Mouse (Mus musculus): ENCODE measurements around the gene Chrnb2. TPM values are rescaled to one million over a fixed set of nuclear protein-coding genes. Genes with fewer than 3 reads are reported as not detected.
A peak's percentile ranks its signal among the peaks of the same experiment; 100 is the strongest.
"Not testable (repeated sequence)": the region's sequence is repeated elsewhere in the genome, so short reads cannot be mapped to it uniquely, and the experiment has no call there.

Chrnb2 gene
- 50.3 and 53.7 TPM in 2 replicates for polyA plus RNA-seq (2012; rRNA removed)

GRCm38 (mm10) chr3:89764119-89764724, at the start of gene Chrnb2:
Gene Chrnb2 (minus strand): TSS chr3:89764632.
- no peak for TF ChIP-seq CTCF (IDR thresholded peaks at IDR 0.05; ENCODE audit: borderline replicate concordance, extremely low read depth, insufficient read depth, insufficient read length)
- no peak for TF ChIP-seq POLR2A (IDR thresholded peaks at IDR 0.05; ENCODE audit: borderline replicate concordance, extremely low read depth, insufficient read depth, insufficient read length, poor library complexity, severe bottlenecking)
- DNase-seq (ENCODE audit: low read depth): peak; percentile 78

- no peak for TF ChIP-seq CTCF (IDR thresholded peaks at IDR 0.05; ENCODE audit: borderline replicate concordance, extremely low read depth, insufficient read depth, insufficient read length)
- TF ChIP-seq POLR2A (IDR thresholded peaks at IDR 0.05; ENCODE audit: borderline replicate concordance, extremely low read depth, insufficient read depth, insufficient read length, poor library complexity, severe bottlenecking): no peak
- no peak for DNase-seq (ENCODE audit: low read depth)
Observed at GRCm38 (mm10) chr3:89814051-89814450, 49.6 kb upstream of the Chrnb2 start.

GRCm38 (mm10) chr3:89812166-89812565, 47.7 kb upstream of the Chrnb2 start:
- no peak for TF ChIP-seq POLR2A (IDR thresholded peaks at IDR 0.05; ENCODE audit: borderline replicate concordance, extremely low read depth, insufficient read depth, insufficient read length, poor library complexity, severe bottlenecking)
- no peak for TF ChIP-seq CTCF (IDR thresholded peaks at IDR 0.05; ENCODE audit: borderline replicate concordance, extremely low read depth, insufficient read depth, insufficient read length)
- no peak for DNase-seq (ENCODE audit: low read depth)

GRCm38 (mm10) chr3:89810841-89811240, 46.4 kb upstream of the Chrnb2 start:
- TF ChIP-seq POLR2A (IDR thresholded peaks at IDR 0.05; ENCODE audit: borderline replicate concordance, extremely low read depth, insufficient read depth, insufficient read length, poor library complexity, severe bottlenecking): no peak
- TF ChIP-seq CTCF (IDR thresholded peaks at IDR 0.05; ENCODE audit: borderline replicate concordance, extremely low read depth, insufficient read depth, insufficient read length): no peak
- DNase-seq (ENCODE audit: low read depth): no peak

- no peak for DNase-seq (ENCODE audit: low read depth)
Observed at GRCm38 (mm10) chr3:89808638-89809037, 44.2 kb upstream of the Chrnb2 start.

GRCm38 (mm10) chr3:89807881-89808280, 43.4 kb upstream of the Chrnb2 start:
- DNase-seq (ENCODE audit: low read depth): no peak
- TF ChIP-seq POLR2A (IDR thresholded peaks at IDR 0.05; ENCODE audit: borderline replicate concordance, extremely low read depth, insufficient read depth, insufficient read length, poor library complexity, severe bottlenecking) (no peak), CTCF (IDR thresholded peaks at IDR 0.05; ENCODE audit: borderline replicate concordance, extremely low read depth, insufficient read depth, insufficient read length) (no peak)

More at GRCm38 (mm10) chr3:89808638-89809037, 44.2 kb upstream of the Chrnb2 start:
- TF ChIP-seq POLR2A (IDR thresholded peaks at IDR 0.05; ENCODE audit: borderline replicate concordance, extremely low read depth, insufficient read depth, insufficient read length, poor library complexity, severe bottlenecking) (no peak), CTCF (IDR thresholded peaks at IDR 0.05; ENCODE audit: borderline replicate concordance, extremely low read depth, insufficient read depth, insufficient read length) (no peak)

- no peak for DNase-seq (ENCODE audit: low read depth)
- TF ChIP-seq CTCF (IDR thresholded peaks at IDR 0.05; ENCODE audit: borderline replicate concordance, extremely low read depth, insufficient read depth, insufficient read length): no peak
- no peak for TF ChIP-seq POLR2A (IDR thresholded peaks at IDR 0.05; ENCODE audit: borderline replicate concordance, extremely low read depth, insufficient read depth, insufficient read length, poor library complexity, severe bottlenecking)
Observed at GRCm38 (mm10) chr3:89807171-89807570, 42.7 kb upstream of the Chrnb2 start.

GRCm38 (mm10) chr3:89806751-89807150, 42.3 kb upstream of the Chrnb2 start:
- no peak for TF ChIP-seq POLR2A (IDR thresholded peaks at IDR 0.05; ENCODE audit: borderline replicate concordance, extremely low read depth, insufficient read depth, insufficient read length, poor library complexity, severe bottlenecking)
- TF ChIP-seq CTCF (IDR thresholded peaks at IDR 0.05; ENCODE audit: borderline replicate concordance, extremely low read depth, insufficient read depth, insufficient read length): peak; percentile 24; the same call in 1 of the 2 replicates
- DNase-seq (ENCODE audit: low read depth): no peak

- no peak for TF ChIP-seq CTCF (IDR thresholded peaks at IDR 0.05; ENCODE audit: borderline replicate concordance, extremely low read depth, insufficient read depth, insufficient read length)
- no peak for TF ChIP-seq POLR2A (IDR thresholded peaks at IDR 0.05; ENCODE audit: borderline replicate concordance, extremely low read depth, insufficient read depth, insufficient read length, poor library complexity, severe bottlenecking)
Observed at GRCm38 (mm10) chr3:89805179-89805578, 40.7 kb upstream of the Chrnb2 start.

GRCm38 (mm10) chr3:89802876-89803275, 38.4 kb upstream of the Chrnb2 start:
- DNase-seq (ENCODE audit: low read depth): no peak
- TF ChIP-seq CTCF (IDR thresholded peaks at IDR 0.05; ENCODE audit: borderline replicate concordance, extremely low read depth, insufficient read depth, insufficient read length) (no peak), POLR2A (IDR thresholded peaks at IDR 0.05; ENCODE audit: borderline replicate concordance, extremely low read depth, insufficient read depth, insufficient read length, poor library complexity, severe bottlenecking) (no peak)

More at GRCm38 (mm10) chr3:89805179-89805578, 40.7 kb upstream of the Chrnb2 start:
- DNase-seq (ENCODE audit: low read depth): no peak

GRCm38 (mm10) chr3:89801507-89801847, 37.0 kb upstream of the Chrnb2 start:
- no peak for TF ChIP-seq POLR2A (IDR thresholded peaks at IDR 0.05; ENCODE audit: borderline replicate concordance, extremely low read depth, insufficient read depth, insufficient read length, poor library complexity, severe bottlenecking)
- DNase-seq (ENCODE audit: low read depth): no peak

GRCm38 (mm10) chr3:89800774-89801506, 36.5 kb upstream of the Chrnb2 start:
- TF ChIP-seq POLR2A (IDR thresholded peaks at IDR 0.05; ENCODE audit: borderline replicate concordance, extremely low read depth, insufficient read depth, insufficient read length, poor library complexity, severe bottlenecking): no peak
- no peak for TF ChIP-seq CTCF (IDR thresholded peaks at IDR 0.05; ENCODE audit: borderline replicate concordance, extremely low read depth, insufficient read depth, insufficient read length)
- no peak for DNase-seq (ENCODE audit: low read depth)

GRCm38 (mm10) chr3:89800078-89800477, 35.6 kb upstream of the Chrnb2 start:
- not testable (repeated sequence) for DNase-seq (ENCODE audit: low read depth)
